Mouse (Mus musculus) lung, adult 2 months (tissue): Measurements from ENCODE around the gene Tob1.

ENCODE experiments used
- CTCF ChIP-seq: fragments of 200-500 bp; IDR thresholded peaks from 2 replicates; pipeline ENCODE4 v1.5.1; 2011; ENCODE audit warnings: mild to moderate bottlenecking, low read length, control low read depth; ENCODE audit not compliant: insufficient read depth
- POLR2A ChIP-seq: fragments of 200-500 bp; IDR thresholded peaks from 2 replicates; pipeline ENCODE4 v1.6.1; 2011; ENCODE audit warnings: low read depth, mild to moderate bottlenecking, control low read depth, low read length, borderline replicate concordance; ENCODE audit errors: extremely low read depth

DNA sequence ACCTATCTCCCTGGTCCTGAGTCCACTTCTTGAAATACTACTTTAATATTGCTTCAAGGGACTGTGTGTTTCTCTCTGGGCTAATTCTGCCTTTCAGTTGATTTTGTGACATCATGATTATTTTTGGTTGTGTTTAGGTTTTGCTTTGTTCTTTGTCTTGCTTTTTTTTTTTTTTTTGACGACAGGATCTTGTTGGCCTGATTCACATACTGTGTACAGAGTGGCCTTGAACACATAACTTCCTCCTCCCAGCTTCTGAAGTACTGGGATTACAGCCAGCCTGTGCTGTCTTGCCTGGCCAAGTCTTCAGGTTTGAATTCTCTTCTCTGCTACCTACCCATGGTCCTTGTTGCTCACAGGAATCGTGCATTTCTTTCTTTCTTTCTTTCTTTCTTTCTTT is 27.6 kb upstream of the Tob1 start:
- no peak for TF ChIP-seq CTCF
- TF ChIP-seq POLR2A = no peak
